Mouse (Mus musculus): ENCODE measurements around the gene Zfp663. TPM values are rescaled to one million over a fixed set of nuclear protein-coding genes. Genes with fewer than 3 reads are reported as not detected.
A peak's percentile ranks its signal among the peaks of the same experiment; 100 is the strongest.

Gene Zfp663
- polyA plus RNA-seq, 1 experiment = not detected

GRCm38 (mm10) chr2:165389299-165389952 is 20.9 kb upstream of the Zfp663 start:
- Histone ChIP-seq H3K27me3 (replicated peaks; ENCODE audit: control insufficient read depth, insufficient read depth, low read length) (no peaks in the 10 kb centered on the region), H3K4me1 (ENCODE audit: control insufficient read depth, insufficient read depth, low read length) (no peaks in the 10 kb centered on the region), H3K36me3 (ENCODE audit: control insufficient read depth, insufficient read depth, low read length) (no peaks in the 10 kb centered on the region), H3K4me3 (ENCODE audit: insufficient read depth, low read depth, low read length) (no peak overlapping the region), H3K27ac (ENCODE audit: insufficient read depth, low read depth, low read length) (no peak overlapping the region)
- 65% methylated on average over 6 of the region's 6 CpGs for WGBS
- no peak for DNase-seq
- TF ChIP-seq POLR2A (IDR thresholded peaks at IDR 0.05; ENCODE audit: low read depth, low read length) = no peak

GRCm38 (mm10) chr2:165387844-165388495 is 19.4 kb upstream of the Zfp663 start, which contains the start of gene Zfp334:
Zfp334 (minus strand) TSS chr2:165388259.
- Histone ChIP-seq H3K27ac (ENCODE audit: insufficient read depth, low read depth, low read length) (no peak within 1 kb of the TSS), H3K4me1 (ENCODE audit: control insufficient read depth, insufficient read depth, low read length) (no peaks in the 10 kb centered on the region), H3K4me3 (ENCODE audit: insufficient read depth, low read depth, low read length) (peak within 1 kb of the TSS; percentile 61), H3K36me3 (ENCODE audit: control insufficient read depth, insufficient read depth, low read length) (no peaks in the 10 kb centered on the region), H3K27me3 (replicated peaks; ENCODE audit: control insufficient read depth, insufficient read depth, low read length) (no peaks in the 10 kb centered on the region)
- peak; percentile 96 for DNase-seq
- no peak for TF ChIP-seq POLR2A (IDR thresholded peaks at IDR 0.05; ENCODE audit: low read depth, low read length)
- no peak for TF ChIP-seq CTCF (conservative IDR thresholded peaks at IDR 0.05; ENCODE audit: insufficient read depth, insufficient read length, low read depth, low read length)
- 1% methylated on average over 40 of the region's 40 CpGs for WGBS

- peak overlapping the region; percentile 61 for H3K4me3 ChIP-seq (ENCODE audit: insufficient read depth, low read depth, low read length)
- DNase-seq = no peak
- H3K27ac ChIP-seq (ENCODE audit: insufficient read depth, low read depth, low read length) = no peak overlapping the region
- no peaks in the 10 kb centered on the region for H3K27me3 ChIP-seq (replicated peaks; ENCODE audit: control insufficient read depth, insufficient read depth, low read length)
- TF ChIP-seq CTCF (conservative IDR thresholded peaks at IDR 0.05; ENCODE audit: insufficient read depth, insufficient read length, low read depth, low read length) (no peak), POLR2A (IDR thresholded peaks at IDR 0.05; ENCODE audit: low read depth, low read length) (no peak)
- WGBS = 35% methylated on average over 4 of the region's 4 CpGs
- no peaks in the 10 kb centered on the region for H3K4me1 ChIP-seq (ENCODE audit: control insufficient read depth, insufficient read depth, low read length)
- H3K36me3 ChIP-seq (ENCODE audit: control insufficient read depth, insufficient read depth, low read length) = no peaks in the 10 kb centered on the region
These were observed 18.8 kb upstream of the Zfp663 start for GRCm38 (mm10) chr2:165387370-165387769.

GRCm38 (mm10) chr2:165380050-165380449 is 11.5 kb upstream of the Zfp663 start:
- H3K4me3 ChIP-seq (ENCODE audit: insufficient read depth, low read depth, low read length) = no peak overlapping the region
- H3K4me1 ChIP-seq (ENCODE audit: control insufficient read depth, insufficient read depth, low read length) = no peaks in the 10 kb centered on the region
- H3K27me3 ChIP-seq (replicated peaks; ENCODE audit: control insufficient read depth, insufficient read depth, low read length) = no peaks in the 10 kb centered on the region
- DNase-seq = no peak
- H3K36me3 ChIP-seq (ENCODE audit: control insufficient read depth, insufficient read depth, low read length) = peaks cover 3% of the 10 kb centered on the region
- WGBS = 97% methylated on average over 25 of the region's 25 CpGs
- TF ChIP-seq POLR2A (IDR thresholded peaks at IDR 0.05; ENCODE audit: low read depth, low read length) (no peak), CTCF (conservative IDR thresholded peaks at IDR 0.05; ENCODE audit: insufficient read depth, insufficient read length, low read depth, low read length) (no peak)
- H3K27ac ChIP-seq (ENCODE audit: insufficient read depth, low read depth, low read length) = no peak overlapping the region

GRCm38 (mm10) chr2:165376001-165376400 is 7.5 kb upstream of the Zfp663 start:
- Histone ChIP-seq H3K27ac (ENCODE audit: insufficient read depth, low read depth, low read length) (no peak overlapping the region), H3K27me3 (replicated peaks; ENCODE audit: control insufficient read depth, insufficient read depth, low read length) (no peaks in the 10 kb centered on the region), H3K4me3 (ENCODE audit: insufficient read depth, low read depth, low read length) (no peak overlapping the region), H3K36me3 (ENCODE audit: control insufficient read depth, insufficient read depth, low read length) (peaks cover 3% of the 10 kb centered on the region), H3K4me1 (ENCODE audit: control insufficient read depth, insufficient read depth, low read length) (no peaks in the 10 kb centered on the region)
- no peak for TF ChIP-seq CTCF (conservative IDR thresholded peaks at IDR 0.05; ENCODE audit: insufficient read depth, insufficient read length, low read depth, low read length)
- no peak for TF ChIP-seq POLR2A (IDR thresholded peaks at IDR 0.05; ENCODE audit: low read depth, low read length)
- 86% methylated on average over 4 of the region's 4 CpGs for WGBS
- no peak for DNase-seq

- no peak overlapping the region for H3K27ac ChIP-seq (ENCODE audit: insufficient read depth, low read depth, low read length)
- no peak overlapping the region for H3K4me3 ChIP-seq (ENCODE audit: insufficient read depth, low read depth, low read length)
- H3K4me1 ChIP-seq (ENCODE audit: control insufficient read depth, insufficient read depth, low read length) = no peaks in the 10 kb centered on the region
- no peaks in the 10 kb centered on the region for H3K27me3 ChIP-seq (replicated peaks; ENCODE audit: control insufficient read depth, insufficient read depth, low read length)
- no peak for DNase-seq
- WGBS = 88% methylated on average over 5 of the region's 5 CpGs
- H3K36me3 ChIP-seq (ENCODE audit: control insufficient read depth, insufficient read depth, low read length) = peaks cover 2% of the 10 kb centered on the region; the same call in 1 of the 2 replicates
- TF ChIP-seq CTCF (conservative IDR thresholded peaks at IDR 0.05; ENCODE audit: insufficient read depth, insufficient read length, low read depth, low read length) = no peak
- TF ChIP-seq POLR2A (IDR thresholded peaks at IDR 0.05; ENCODE audit: low read depth, low read length) = no peak
These were observed 6.9 kb upstream of the Zfp663 start for GRCm38 (mm10) chr2:165375478-165375877.

GRCm38 (mm10) chr2:165371066-165371465 is 2.5 kb upstream of the Zfp663 start:
- 29% methylated on average over 3 of the region's 3 CpGs for WGBS
- Histone ChIP-seq H3K27ac (ENCODE audit: insufficient read depth, low read depth, low read length) (no peak overlapping the region), H3K4me3 (ENCODE audit: insufficient read depth, low read depth, low read length) (no peak overlapping the region), H3K27me3 (replicated peaks; ENCODE audit: control insufficient read depth, insufficient read depth, low read length) (0 out of 2 replicates have a peak, but pooled peaks cover 2% of the 10 kb centered on the region), H3K36me3 (ENCODE audit: control insufficient read depth, insufficient read depth, low read length) (no peaks in the 10 kb centered on the region), H3K4me1 (ENCODE audit: control insufficient read depth, insufficient read depth, low read length) (no peaks in the 10 kb centered on the region)
- no peak for DNase-seq
- no peak for TF ChIP-seq POLR2A (IDR thresholded peaks at IDR 0.05; ENCODE audit: low read depth, low read length)
- TF ChIP-seq CTCF (conservative IDR thresholded peaks at IDR 0.05; ENCODE audit: insufficient read depth, insufficient read length, low read depth, low read length) = no peak

All from kidney, adult 2 months (tissue).